In the genomic region with DNA sequence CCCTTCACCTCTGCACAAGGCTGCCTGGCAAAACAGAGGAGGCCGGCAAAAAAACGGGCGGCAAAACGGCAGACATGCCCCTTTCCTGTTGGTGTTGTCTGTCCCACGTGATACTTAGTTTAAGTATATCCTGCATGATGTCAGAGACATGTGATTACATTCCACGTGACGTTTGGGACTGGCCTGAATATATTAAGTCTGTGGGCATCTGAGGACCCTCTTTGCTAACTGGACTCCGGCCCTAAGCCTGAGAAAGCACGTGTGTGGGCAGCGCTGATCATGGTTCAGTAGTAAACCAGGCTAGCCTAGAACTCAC, we compare ENCODE assay signal across 9 mouse cellular contexts. TPM values are rescaled to one million over a fixed set of nuclear protein-coding genes. Genes with fewer than 3 reads are reported as not detected.
DNase-seq lines count a peak whose midpoint lies in the region; ATAC-seq and TF ChIP-seq lines count a peak whose summit lies in the region.
"Had no signal": no experiment of that assay in that cellular context is flagged by ENCODE, and none has a peak within 500 bp of the region (broad histone marks: within the 10 kb centered on the region; RNA-seq: fewer than 3 reads in every experiment).

No protein-coding gene starts in this region.

- peaks cover 75% of the 10 kb centered on the region for H3K27me3 ChIP-seq in heart, embryonic 10.5 days (ENCODE audit: insufficient read depth, poor library complexity, severe bottlenecking)
- H3K27me3 ChIP-seq in forebrain, embryonic 16.5 days (replicated peaks; ENCODE audit: control insufficient read depth, insufficient read depth, low read length): no peaks in the 10 kb centered on the region
- H3K27me3 ChIP-seq in liver, embryonic 15.5 days: peaks cover 38% of the 10 kb centered on the region
- H3K27me3 ChIP-seq: CH12.LX had no signal

- in situ Hi-C loops in ES-E14 (cut with MboI; ENCODE audit: low sequenced_read_pairs in 2 of 2, unreplicated experiment in 2 of 2): no loop called here

- 23% methylated on average over 10 of the region's 10 CpGs for WGBS in heart, embryonic 10.5 days
- WGBS in forebrain, embryonic 16.5 days: 35% methylated on average over 10 of the region's 10 CpGs
- 49% methylated on average over 10 of the region's 10 CpGs for WGBS in liver, embryonic 15.5 days (ENCODE audit: insufficient replicate concordance)

- H3K4me3 ChIP-seq in heart, embryonic 10.5 days: peak overlapping the region; percentile 13
- H3K4me3 ChIP-seq in ES-E14 (ENCODE audit: insufficient read depth in 1 of 2, low read depth in 1 of 2, low read length in 2 of 2, poor library complexity in 1 of 2, severe bottlenecking in 1 of 2): peak overlapping the region in 1 of 2 experiments; percentile 47; a peak in 2 of 4 replicates
- H3K4me3 ChIP-seq in forebrain, embryonic 16.5 days (replicated peaks; ENCODE audit: low read length): peak overlapping the region; percentile 29
- no peak overlapping the region for H3K4me3 ChIP-seq in liver, embryonic 15.5 days (replicated peaks)

- DNase-seq in heart, embryonic 10.5 days (ENCODE audit: low spot score): no peak
- no peak for DNase-seq in heart, adult 11 months
- DNase-seq in ES-E14 (ENCODE audit: low read depth, low spot score): no peak
- DNase-seq in ovary, postnatal 14 days (ENCODE audit: low spot score): no peak
- no peak for DNase-seq in urinary bladder, postnatal 25 days (ENCODE audit: low spot score)
- no peak for DNase-seq in right cerebral cortex, adult 2 months (ENCODE audit: low spot score in 2 of 2)

- peaks cover 62% of the 10 kb centered on the region for H3K4me1 ChIP-seq in heart, embryonic 10.5 days
- peaks cover 8 to 54% of the 10 kb centered on the region in 2 experiments; a peak in 3 of 4 replicates for H3K4me1 ChIP-seq in ES-E14 (ENCODE audit: control insufficient read depth in 2 of 2, insufficient read depth in 2 of 2, low read length in 2 of 2, poor library complexity in 1 of 2)
- H3K4me1 ChIP-seq in forebrain, embryonic 16.5 days (replicated peaks; ENCODE audit: control insufficient read depth, insufficient read depth, low read length): peaks cover 42% of the 10 kb centered on the region
- H3K4me1 ChIP-seq in liver, embryonic 15.5 days (replicated peaks): peaks cover 47% of the 10 kb centered on the region

- H3K4me2 ChIP-seq in forebrain, embryonic 16.5 days (ENCODE audit: low read length): peak overlapping the region; percentile 41
- peak overlapping the region; percentile 48; the same call in 1 of the 2 replicates for H3K4me2 ChIP-seq in liver, embryonic 15.5 days

- no peaks in the 10 kb centered on the region for H3K9me3 ChIP-seq in heart, embryonic 10.5 days
- no peaks in the 10 kb centered on the region for H3K9me3 ChIP-seq in ES-E14 (ENCODE audit: control insufficient read depth, insufficient read depth, low read depth, low read length)
- no peaks in the 10 kb centered on the region for H3K9me3 ChIP-seq in forebrain, embryonic 16.5 days (ENCODE audit: control insufficient read depth, low read length)
- no peaks in the 10 kb centered on the region for H3K9me3 ChIP-seq in liver, embryonic 15.5 days (replicated peaks)

- peaks cover 51% of the 10 kb centered on the region for H3K36me3 ChIP-seq in heart, embryonic 10.5 days
- peaks cover 10% of the 10 kb centered on the region; the same call in 1 of the 2 replicates for H3K36me3 ChIP-seq in ES-E14 (ENCODE audit: control insufficient read depth, insufficient read depth, low read length, poor library complexity, severe bottlenecking)
- no peaks in the 10 kb centered on the region; the same call in 1 of the 2 replicates for H3K36me3 ChIP-seq in forebrain, embryonic 16.5 days (ENCODE audit: control insufficient read depth, insufficient read depth)
- H3K36me3 ChIP-seq in liver, embryonic 15.5 days (replicated peaks): peaks cover 17% of the 10 kb centered on the region

- peak overlapping the region; percentile 70 for H3K9ac ChIP-seq in ES-E14 (ENCODE audit: insufficient read depth, low read depth, low read length, poor library complexity, severe bottlenecking)
- peak overlapping the region; percentile 24 for H3K9ac ChIP-seq in forebrain, embryonic 16.5 days (replicated peaks; ENCODE audit: low read depth, low read length)
- no peak overlapping the region for H3K9ac ChIP-seq in liver, embryonic 15.5 days

- H3K27ac ChIP-seq in heart, embryonic 10.5 days: peak overlapping the region; percentile 91
- H3K27ac ChIP-seq in ES-E14 (ENCODE audit: insufficient read depth, low read depth, low read length, poor library complexity, severe bottlenecking): peak overlapping the region; percentile 80
- H3K27ac ChIP-seq in forebrain, embryonic 16.5 days (ENCODE audit: low read length): peak overlapping the region; percentile 82
- peak overlapping the region; percentile 59 for H3K27ac ChIP-seq in liver, embryonic 15.5 days (replicated peaks)

- ATAC-seq in forebrain, embryonic 16.5 days: 0 out of 2 replicates have a peak, but pooled peaks have one; percentile 1
- ATAC-seq in liver, embryonic 15.5 days (ENCODE audit: insufficient read depth): no peak

TF ChIP-seq in ES-E14, 5 proteins besides CTCF, POLR2A, EP300 and RAD21:
- TF ChIP-seq ZC3H11A (IDR thresholded peaks at IDR 0.05; ENCODE audit: borderline replicate concordance, low read depth, low read length): no peak
- peak; percentile 24; the same call in 1 of the 2 replicates for TF ChIP-seq ZNF384 (IDR thresholded peaks at IDR 0.05; ENCODE audit: low read depth, low read length)
- TF ChIP-seq HCFC1 (IDR thresholded peaks at IDR 0.05; ENCODE audit: borderline replicate concordance, insufficient read depth, low read length): peak; percentile 39; the same call in 1 of the 2 replicates
- no peak for TF ChIP-seq CHD2 (IDR thresholded peaks at IDR 0.05; ENCODE audit: low read depth, low read length)
- TF ChIP-seq MAFK (IDR thresholded peaks at IDR 0.05; ENCODE audit: insufficient read depth, low read depth, low read length): 0 out of 2 replicates have a peak, but pooled peaks have one; percentile 23

RNA-seq across cellular contexts. Expression of a gene that starts 8.3 kb away (rescaled TPM):
- 3.4 and 4.0 TPM in 2 replicates for polyA plus RNA-seq in heart, embryonic 10.5 days (2016; fragmentation: Nextera tagmentation; extraction: Ambion mirVana)
- total RNA-seq in ES-E14 (2012; rRNA removed): 1.7 TPM in 2 replicates
- 1.2 and 1.8 TPM in 2 replicates for polyA plus RNA-seq in forebrain, embryonic 16.5 days (2015; fragmentation: Nextera tagmentation; extraction: Ambion mirVana)
- polyA plus RNA-seq in liver, embryonic 15.5 days (2015; fragmentation: Nextera tagmentation; extraction: Ambion mirVana): 1.9 and 2.3 TPM in 2 replicates

RNA-seq across cellular contexts. Expression of a gene that starts 12.4 kb away (rescaled TPM):
- polyA plus RNA-seq in heart, embryonic 10.5 days (2016; fragmentation: Nextera tagmentation; extraction: Ambion mirVana): 1.1 and 1.7 TPM in 2 replicates
- total RNA-seq in ES-E14 (2012; rRNA removed): 2.5 and 2.7 TPM in 2 replicates
- polyA plus RNA-seq in forebrain, embryonic 16.5 days (2015; fragmentation: Nextera tagmentation; extraction: Ambion mirVana): 1.0 and 2.2 TPM in 2 replicates
- polyA plus RNA-seq in liver, embryonic 15.5 days (2015; fragmentation: Nextera tagmentation; extraction: Ambion mirVana): 0.56 TPM in 1 of 2 replicates, not detected in the other

RNA-seq across cellular contexts. Expression of a gene that starts 16.9 kb away (rescaled TPM):
- polyA plus RNA-seq in heart, embryonic 10.5 days (2016; fragmentation: Nextera tagmentation; extraction: Ambion mirVana): 2.2 and 3.1 TPM in 2 replicates
- total RNA-seq in ES-E14 (2012; rRNA removed): 1.1 and 1.8 TPM in 2 replicates
- polyA plus RNA-seq in forebrain, embryonic 16.5 days (2015; fragmentation: Nextera tagmentation; extraction: Ambion mirVana): 6.2 and 8.8 TPM in 2 replicates
- polyA plus RNA-seq in liver, embryonic 15.5 days (2015; fragmentation: Nextera tagmentation; extraction: Ambion mirVana): 0.75 and 0.88 TPM in 2 replicates

RNA-seq across cellular contexts. Expression of a gene that starts 16.9 kb away (rescaled TPM):
- 100 and 105 TPM in 2 replicates for polyA plus RNA-seq in heart, embryonic 10.5 days (2016; fragmentation: Nextera tagmentation; extraction: Ambion mirVana)
- total RNA-seq in ES-E14 (2012; rRNA removed): 168 and 183 TPM in 2 replicates
- polyA plus RNA-seq in forebrain, embryonic 16.5 days (2015; fragmentation: Nextera tagmentation; extraction: Ambion mirVana): 86.0 and 91.0 TPM in 2 replicates
- polyA plus RNA-seq in liver, embryonic 15.5 days (2015; fragmentation: Nextera tagmentation; extraction: Ambion mirVana): 50.9 and 56.2 TPM in 2 replicates

RNA-seq across cellular contexts. Expression of a gene that starts 22.8 kb away (rescaled TPM):
- 105 and 117 TPM in 2 replicates for polyA plus RNA-seq in heart, embryonic 10.5 days (2016; fragmentation: Nextera tagmentation; extraction: Ambion mirVana)
- total RNA-seq in ES-E14 (2012; rRNA removed): 63.0 and 94.5 TPM in 2 replicates
- 121 and 133 TPM in 2 replicates for polyA plus RNA-seq in forebrain, embryonic 16.5 days (2015; fragmentation: Nextera tagmentation; extraction: Ambion mirVana)
- polyA plus RNA-seq in liver, embryonic 15.5 days (2015; fragmentation: Nextera tagmentation; extraction: Ambion mirVana): 127 and 147 TPM in 2 replicates
